Mouse (Mus musculus) midbrain, embryonic 14.5 days (tissue): Measurements from ENCODE around the gene Twf2. TPM values are rescaled to one million over a fixed set of nuclear protein-coding genes. Genes with fewer than 3 reads are reported as not detected.

ENCODE experiments used
- ATAC-seq: fragments of 200-750 bp; cut with Nextera tagmentation; 2 replicates; pipeline ENCODE4 v1.8.0; 2017; ENCODE audit warnings: moderate number of reproducible peaks, moderate library complexity; ENCODE audit not compliant: low FRiP score, low TSS enrichment
- DNase-seq: peaks from one replicate; pipeline ENCODE4 v3.0.0-alpha.2; 2015
- H3K27ac ChIP-seq: fragments of 300-500 bp; sonication (generic); replicated peaks from 2 replicates; pipeline ENCODE4 v1.5.1; 2014; ENCODE audit warnings: mild to moderate bottlenecking, low read depth, low read length, moderate library complexity
- H3K27me3 ChIP-seq: fragments of 300-500 bp; sonication (generic); 2 replicates; pipeline ENCODE4 v1.6.1; 2014; ENCODE audit warnings: low read length, control low read depth, mixed read lengths; ENCODE audit not compliant: control insufficient read depth, insufficient read depth
- H3K36me3 ChIP-seq: fragments of 300-500 bp; sonication (generic); 2 replicates; pipeline ENCODE4 v1.6.1; 2014; ENCODE audit warnings: low read length, control low read depth; ENCODE audit not compliant: control insufficient read depth, insufficient read depth
- H3K4me1 ChIP-seq: fragments of 300-500 bp; sonication (generic); 2 replicates; pipeline ENCODE4 v1.6.1; 2014; ENCODE audit warnings: mild to moderate bottlenecking, antibody characterized with exemption, low read length, control low read depth; ENCODE audit not compliant: control insufficient read depth, insufficient read depth
- H3K4me2 ChIP-seq: fragments of 300-500 bp; sonication (generic); 2 replicates; pipeline ENCODE4 v1.6.1; 2014; ENCODE audit warnings: mild to moderate bottlenecking, low read length, moderate library complexity
- H3K4me3 ChIP-seq: fragments of 300-500 bp; sonication (generic); replicated peaks from 2 replicates; pipeline ENCODE4 v1.5.1; 2014; ENCODE audit warnings: low read depth, low read length
- H3K9ac ChIP-seq: fragments of 300-500 bp; sonication (generic); replicated peaks from 2 replicates; pipeline ENCODE4 v1.6.1; 2014; ENCODE audit warnings: mild to moderate bottlenecking, low read length, moderate library complexity
- H3K9me3 ChIP-seq: fragments of 300-500 bp; sonication (generic); 2 replicates; pipeline ENCODE4 v1.6.1; 2016; ENCODE audit warnings: low read length, control low read depth, mixed read lengths; ENCODE audit not compliant: control insufficient read depth
- WGBS: fragments of 180-500 bp; shearing (Covaris S2); extraction: QIAGEN DNeasy Blood & Tissue Kit; methylation state at CpG from one replicate; pipeline ENCODE4 v1.1.7; 2014; 5-methylcytosine and 5-hydroxymethylcytosine counted together
- polyA plus RNA-seq: library from polyadenylated mRNA; unstranded; fragments of >200 nt; fragmentation: Nextera tagmentation; extraction: Ambion mirVana; gene quantifications from 2 replicates; pipeline ENCODE4 v1.2.1, GENCODE M21; 2014

The Twf2 gene
- polyA plus RNA-seq, 1 experiment from 2014 or later = 46.4 TPM

GRCm38 (mm10) chr9:106233953-106234352, 31.0 kb downstream of the Twf2 start:
- Histone ChIP-seq H3K36me3 (peaks cover 63% of the 10 kb centered on the region), H3K4me2 (no peak overlapping the region), H3K9me3 (no peaks in the 10 kb centered on the region), H3K27ac (no peak overlapping the region), H3K9ac (no peak overlapping the region), H3K4me1 (no peaks in the 10 kb centered on the region), H3K4me3 (no peak overlapping the region), H3K27me3 (no peaks in the 10 kb centered on the region)
- WGBS = 85% methylated on average over 6 of the region's 6 CpGs
- ATAC-seq (no peak), DNase-seq (no peak)

- no peaks in the 10 kb centered on the region for H3K4me1 ChIP-seq
- H3K9ac ChIP-seq = no peak overlapping the region
- no peak overlapping the region for H3K27ac ChIP-seq
- no peaks in the 10 kb centered on the region for H3K27me3 ChIP-seq
- WGBS = 94% methylated on average over 23 of the region's 23 CpGs
- no peak for DNase-seq
- H3K4me2 ChIP-seq = no peak overlapping the region
- no peak for ATAC-seq
- H3K9me3 ChIP-seq = no peaks in the 10 kb centered on the region
- H3K36me3 ChIP-seq = peaks cover 75% of the 10 kb centered on the region
- H3K4me3 ChIP-seq = no peak overlapping the region
These were observed 32.4 kb downstream of the Twf2 start for GRCm38 (mm10) chr9:106235194-106235830.

GRCm38 (mm10) chr9:106236156-106236817, 33.4 kb downstream of the Twf2 start:
- 93% methylated on average over 23 of the region's 23 CpGs for WGBS
- no peak overlapping the region for H3K4me2 ChIP-seq

GRCm38 (mm10) chr9:106236818-106237211, 33.9 kb downstream of the Twf2 start:
- Histone ChIP-seq H3K4me2 (no peak overlapping the region), H3K9me3 (no peaks in the 10 kb centered on the region), H3K4me3 (no peak overlapping the region), H3K4me1 (no peaks in the 10 kb centered on the region), H3K36me3 (peaks cover 90% of the 10 kb centered on the region), H3K27me3 (no peaks in the 10 kb centered on the region), H3K27ac (no peak overlapping the region), H3K9ac (no peak overlapping the region)
- no peak for DNase-seq
- WGBS = 66% methylated on average over 3 of the region's 3 CpGs
- ATAC-seq = no peak

More at GRCm38 (mm10) chr9:106236156-106236817, 33.4 kb downstream of the Twf2 start:
- H3K9me3 ChIP-seq = no peaks in the 10 kb centered on the region
- no peak overlapping the region for H3K4me3 ChIP-seq
- DNase-seq = no peak
- peaks cover 85% of the 10 kb centered on the region for H3K36me3 ChIP-seq
- H3K27me3 ChIP-seq = no peaks in the 10 kb centered on the region
- H3K27ac ChIP-seq = no peak overlapping the region
- ATAC-seq = no peak
- H3K4me1 ChIP-seq = no peaks in the 10 kb centered on the region
- no peak overlapping the region for H3K9ac ChIP-seq

GRCm38 (mm10) chr9:106237401-106237800, 34.5 kb downstream of the Twf2 start:
- no peak overlapping the region for H3K27ac ChIP-seq
- H3K36me3 ChIP-seq = peaks cover 96% of the 10 kb centered on the region
- no peak overlapping the region for H3K9ac ChIP-seq
- H3K27me3 ChIP-seq = no peaks in the 10 kb centered on the region
- no peak for DNase-seq
- H3K4me2 ChIP-seq = no peak overlapping the region
- ATAC-seq = no peak
- H3K9me3 ChIP-seq = no peaks in the 10 kb centered on the region
- WGBS = 84% methylated on average over 8 of the region's 8 CpGs
- no peaks in the 10 kb centered on the region for H3K4me1 ChIP-seq
- no peak overlapping the region for H3K4me3 ChIP-seq

- Histone ChIP-seq H3K27me3 (no peaks in the 10 kb centered on the region), H3K9ac (no peak overlapping the region), H3K27ac (no peak overlapping the region), H3K4me1 (no peaks in the 10 kb centered on the region), H3K4me3 (no peak overlapping the region), H3K4me2 (no peak overlapping the region), H3K36me3 (peaks cover 98% of the 10 kb centered on the region), H3K9me3 (no peaks in the 10 kb centered on the region)
- ATAC-seq = no peak
- no peak for DNase-seq
- 96% methylated on average over 10 of the region's 10 CpGs for WGBS
These were observed 35.0 kb downstream of the Twf2 start for GRCm38 (mm10) chr9:106237878-106238277.

- Histone ChIP-seq H3K4me3 (no peak overlapping the region), H3K36me3 (peaks cover 69% of the 10 kb centered on the region), H3K9me3 (no peaks in the 10 kb centered on the region), H3K4me2 (no peak overlapping the region), H3K27ac (no peak overlapping the region), H3K27me3 (no peaks in the 10 kb centered on the region), H3K9ac (no peak overlapping the region), H3K4me1 (peaks cover 6% of the 10 kb centered on the region)
- no peak for DNase-seq
- 90% methylated on average over 10 of the region's 10 CpGs for WGBS
- no peak for ATAC-seq
These were observed 38.7 kb downstream of the Twf2 start for GRCm38 (mm10) chr9:106241541-106242164.

GRCm38 (mm10) chr9:106242813-106243488, 40.0 kb downstream of the Twf2 start:
- H3K4me2 ChIP-seq = no peak overlapping the region
- H3K27ac ChIP-seq = no peak overlapping the region
- WGBS = 86% methylated on average over 19 of the region's 19 CpGs
- H3K36me3 ChIP-seq = peaks cover 56% of the 10 kb centered on the region
- no peaks in the 10 kb centered on the region for H3K27me3 ChIP-seq
- ATAC-seq (no peak), DNase-seq (no peak)
- H3K9me3 ChIP-seq = no peaks in the 10 kb centered on the region
- H3K9ac ChIP-seq = no peak overlapping the region
- H3K4me1 ChIP-seq = peaks cover 13% of the 10 kb centered on the region
- no peak overlapping the region for H3K4me3 ChIP-seq
